Mouse (Mus musculus) MEL (cell line): ENCODE results near the gene Phf12.

Experiments
- CHD1 ChIP-seq: IDR thresholded peaks from 2 replicates; pipeline ENCODE4 v1.6.1; 2012; ENCODE audit warnings: low read depth, mild to moderate bottlenecking, inconsistent platforms, low read length, improper control_type of control experiment
- CTCF ChIP-seq, 3 experiments: IDR thresholded peaks in 2 of 3; conservative IDR thresholded peaks in 1 of 3; 2 replicates each; pipeline ENCODE4 v1.5.1; 2011 to 2012; ENCODE audit warnings: low read length in 3 of 3, low read depth in 2 of 3, mild to moderate bottlenecking in 2 of 3, improper control_type of control experiment in 1 of 3, inconsistent platforms in 1 of 3, mixed read lengths in 1 of 3, moderate library complexity in 1 of 3; ENCODE audit not compliant: control insufficient read depth in 1 of 3, insufficient read depth in 1 of 3, poor library complexity in 1 of 3, severe bottlenecking in 1 of 3
- EP300 ChIP-seq, 2 experiments: IDR thresholded peaks; 2 replicates each; pipeline ENCODE4 v1.6.1; 2011; ENCODE audit warnings: improper control_type of control experiment in 2 of 2, low read length in 2 of 2, low read depth in 1 of 2, mild to moderate bottlenecking in 1 of 2
- ETS1 ChIP-seq: IDR thresholded peaks from 2 replicates; pipeline ENCODE4 v1.6.1; 2012; ENCODE audit warnings: low read depth, mild to moderate bottlenecking, inconsistent platforms, low read length, improper control_type of control experiment, moderate library complexity
- HCFC1 ChIP-seq: IDR thresholded peaks from 2 replicates; pipeline ENCODE4 v1.6.1; 2012; ENCODE audit warnings: low read depth, mild to moderate bottlenecking, inconsistent platforms, low read length, improper control_type of control experiment, moderate library complexity
- MXI1 ChIP-seq: IDR thresholded peaks from 2 replicates; pipeline ENCODE4 v1.6.1; 2011; ENCODE audit warnings: mild to moderate bottlenecking, low read depth, low read length, improper control_type of control experiment
- POLR2A ChIP-seq, 2 experiments: IDR thresholded peaks; 2 replicates each; pipeline ENCODE4 v1.6.1; 2011 to 2012; ENCODE audit warnings: low read length in 2 of 2, mild to moderate bottlenecking in 2 of 2, control low read depth in 1 of 2, improper control_type of control experiment in 1 of 2, low read depth in 1 of 2, moderate library complexity in 1 of 2; ENCODE audit not compliant: control insufficient read depth in 1 of 2, insufficient read depth in 1 of 2, poor library complexity in 1 of 2
- POLR2AphosphoS5 ChIP-seq: IDR thresholded peaks from 2 replicates; pipeline ENCODE4 v1.6.1; 2012; ENCODE audit warnings: low read depth, borderline replicate concordance, mild to moderate bottlenecking, inconsistent platforms, low read length, moderate library complexity, mixed read lengths
- SIN3A ChIP-seq: IDR thresholded peaks from 2 replicates; pipeline ENCODE4 v1.6.1; 2012; ENCODE audit warnings: low read length, improper control_type of control experiment, inconsistent platforms
- UBTF ChIP-seq: IDR thresholded peaks from 2 replicates; pipeline ENCODE4 v1.6.1; 2012; ENCODE audit warnings: low read depth, mild to moderate bottlenecking, inconsistent platforms, low read length, improper control_type of control experiment, moderate library complexity, borderline replicate concordance; ENCODE audit not compliant: insufficient read depth
- USF1 ChIP-seq: IDR thresholded peaks from 2 replicates; pipeline ENCODE4 v1.6.1; 2014; ENCODE audit warnings: low read depth, mild to moderate bottlenecking, inconsistent platforms, low read length, improper control_type of control experiment, moderate library complexity
- ZMIZ1 ChIP-seq: IDR thresholded peaks from 2 replicates; pipeline ENCODE4 v1.6.1; 2012; ENCODE audit warnings: low read depth, mild to moderate bottlenecking, inconsistent platforms, low read length, improper control_type of control experiment, moderate library complexity

- TF ChIP-seq EP300 (IDR thresholded peaks at IDR 0.05; ENCODE audit: low read depth in 1 of 2, low read length in 2 of 2) (no peak), SIN3A (no peak), POLR2A (IDR thresholded peaks at IDR 0.05; ENCODE audit: control insufficient read depth in 1 of 2, insufficient read depth in 1 of 2, low read depth in 1 of 2, low read length in 2 of 2, poor library complexity in 1 of 2) (no peak), MXI1 (no peak), CTCF (IDR thresholded peaks at IDR 0.05 in 2 of 3, conservative IDR thresholded peaks at IDR 0.05 in 1 of 3; ENCODE audit: control insufficient read depth in 1 of 3, insufficient read depth in 1 of 3, low read depth in 2 of 3, low read length in 3 of 3, poor library complexity in 1 of 3, severe bottlenecking in 1 of 3) (no peak), ETS1 (no peak), ZMIZ1 (no peak), HCFC1 (no peak), UBTF (no peak), POLR2AphosphoS5 (no peak), CHD1 (no peak), USF1 (no peak)
Observed at GRCm38 (mm10) chr11:77947860-77948259, 34.7 kb upstream of the Phf12 start.
